Mouse (Mus musculus): ENCODE results near the gene Cebpz. TPM values are rescaled to one million over a fixed set of nuclear protein-coding genes. Genes with fewer than 3 reads are reported as not detected.
A peak's percentile ranks its signal among the peaks of the same experiment; 100 is the strongest.

The Cebpz gene
- polyA plus RNA-seq, 1 experiment, result 6.8 TPM

DNA sequence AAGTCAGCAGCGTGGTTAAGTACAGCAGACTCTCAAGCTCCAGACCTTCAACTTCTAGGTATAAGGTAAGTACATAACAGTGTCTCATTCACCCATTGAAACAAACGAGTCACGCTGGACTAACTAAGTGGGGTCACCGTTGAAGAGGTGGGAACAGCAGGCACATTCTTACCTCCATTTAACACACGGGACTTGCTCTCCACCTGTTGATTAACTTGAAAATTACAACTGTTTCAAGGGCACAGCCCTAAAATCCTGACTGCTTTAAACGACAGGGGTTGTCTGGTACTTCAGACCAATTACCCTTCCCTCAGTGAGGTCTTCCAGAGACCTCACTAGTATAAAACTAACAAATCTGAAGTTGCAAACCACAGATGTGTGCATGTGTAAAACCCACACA, 22.6 kb upstream of the Cebpz start:
- DNase-seq, result no peak
- H3K36me3 ChIP-seq (ENCODE audit: control insufficient read depth, insufficient read depth, low read length), result peaks cover 3% of the 10 kb centered on the region
- H3K4me3 ChIP-seq (ENCODE audit: insufficient read depth, low read depth, low read length), result no peak overlapping the region
- no peak for TF ChIP-seq CTCF (conservative IDR thresholded peaks at IDR 0.05; ENCODE audit: insufficient read depth, insufficient read length, low read depth, low read length)
- TF ChIP-seq POLR2A (IDR thresholded peaks at IDR 0.05; ENCODE audit: low read depth, low read length), result no peak
- WGBS, result 58% methylated on average over 6 of the region's 6 CpGs
- H3K4me1 ChIP-seq (ENCODE audit: control insufficient read depth, insufficient read depth, low read length), result no peaks in the 10 kb centered on the region
- no peaks in the 10 kb centered on the region for H3K27me3 ChIP-seq (replicated peaks; ENCODE audit: control insufficient read depth, insufficient read depth, low read length)
- H3K27ac ChIP-seq (ENCODE audit: insufficient read depth, low read depth, low read length), result no peak overlapping the region

- Histone ChIP-seq H3K27ac (ENCODE audit: insufficient read depth, low read depth, low read length) (no peak overlapping the region), H3K27me3 (replicated peaks; ENCODE audit: control insufficient read depth, insufficient read depth, low read length) (no peaks in the 10 kb centered on the region), H3K36me3 (ENCODE audit: control insufficient read depth, insufficient read depth, low read length) (peaks cover 8% of the 10 kb centered on the region), H3K4me1 (ENCODE audit: control insufficient read depth, insufficient read depth, low read length) (no peaks in the 10 kb centered on the region), H3K4me3 (ENCODE audit: insufficient read depth, low read depth, low read length) (no peak overlapping the region)
- no peak for TF ChIP-seq POLR2A (IDR thresholded peaks at IDR 0.05; ENCODE audit: low read depth, low read length)
- 53% methylated on average over 8 of the region's 8 CpGs for WGBS
- no peak for DNase-seq
These were observed 16.4 kb upstream of the Cebpz start for GRCm38 (mm10) chr17:78953240-78953639.

DNA sequence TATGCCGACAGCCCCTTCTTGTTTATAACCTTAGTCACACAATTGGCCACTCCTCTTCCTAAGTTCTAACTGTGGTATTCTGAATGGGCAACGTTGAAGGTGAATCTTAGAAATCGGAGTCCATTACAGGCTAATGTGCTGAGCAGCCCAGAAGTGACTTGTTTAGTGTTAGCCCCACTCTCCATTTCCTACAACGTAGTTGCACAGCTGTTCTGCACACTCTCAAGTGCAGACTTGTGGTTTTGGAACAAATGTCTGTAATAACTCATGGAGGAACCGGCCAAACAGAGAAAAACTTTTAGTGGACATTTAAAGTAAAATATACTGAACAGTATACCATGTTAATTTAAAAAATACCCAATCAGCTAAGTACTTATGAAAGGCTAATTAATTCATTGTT, 15.2 kb upstream of the Cebpz start:
- DNase-seq, result no peak
- no peak for TF ChIP-seq CTCF (conservative IDR thresholded peaks at IDR 0.05; ENCODE audit: insufficient read depth, insufficient read length, low read depth, low read length)
- TF ChIP-seq POLR2A (IDR thresholded peaks at IDR 0.05; ENCODE audit: low read depth, low read length), result no peak
- no peak overlapping the region for H3K4me3 ChIP-seq (ENCODE audit: insufficient read depth, low read depth, low read length)
- WGBS, result 83% methylated on average over 5 of the region's 5 CpGs
- H3K4me1 ChIP-seq (ENCODE audit: control insufficient read depth, insufficient read depth, low read length), result no peaks in the 10 kb centered on the region
- no peaks in the 10 kb centered on the region for H3K27me3 ChIP-seq (replicated peaks; ENCODE audit: control insufficient read depth, insufficient read depth, low read length)
- H3K36me3 ChIP-seq (ENCODE audit: control insufficient read depth, insufficient read depth, low read length), result peaks cover 8% of the 10 kb centered on the region
- no peak overlapping the region for H3K27ac ChIP-seq (ENCODE audit: insufficient read depth, low read depth, low read length)

DNA sequence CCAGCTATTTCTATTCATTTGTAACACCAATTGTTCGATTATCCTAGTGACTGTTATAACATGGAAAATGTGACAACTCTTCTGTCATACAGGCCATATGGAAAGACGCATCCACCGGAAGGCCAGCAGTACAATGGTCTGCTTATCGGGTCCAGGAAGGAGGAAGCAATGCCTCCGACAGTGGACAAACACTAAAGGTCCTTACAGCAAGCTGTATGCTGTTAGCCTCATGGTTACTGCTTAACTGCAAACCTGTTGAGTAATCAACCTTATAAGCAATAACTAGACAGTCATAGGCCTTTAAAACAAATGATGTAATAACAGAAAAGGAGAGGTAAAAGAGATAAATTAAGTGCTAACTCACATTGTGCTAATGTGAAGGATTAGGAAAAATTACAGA, 14.4 kb upstream of the Cebpz start:
- no peak for DNase-seq
- Histone ChIP-seq H3K36me3 (ENCODE audit: control insufficient read depth, insufficient read depth, low read length) (peaks cover 10% of the 10 kb centered on the region), H3K27me3 (replicated peaks; ENCODE audit: control insufficient read depth, insufficient read depth, low read length) (no peaks in the 10 kb centered on the region), H3K4me1 (ENCODE audit: control insufficient read depth, insufficient read depth, low read length) (no peaks in the 10 kb centered on the region), H3K4me3 (ENCODE audit: insufficient read depth, low read depth, low read length) (no peak overlapping the region), H3K27ac (ENCODE audit: insufficient read depth, low read depth, low read length) (no peak overlapping the region)
- no peak for TF ChIP-seq POLR2A (IDR thresholded peaks at IDR 0.05; ENCODE audit: low read depth, low read length)
- TF ChIP-seq CTCF (conservative IDR thresholded peaks at IDR 0.05; ENCODE audit: insufficient read depth, insufficient read length, low read depth, low read length), result no peak
- WGBS, result 92% methylated on average over 5 of the region's 5 CpGs

DNA sequence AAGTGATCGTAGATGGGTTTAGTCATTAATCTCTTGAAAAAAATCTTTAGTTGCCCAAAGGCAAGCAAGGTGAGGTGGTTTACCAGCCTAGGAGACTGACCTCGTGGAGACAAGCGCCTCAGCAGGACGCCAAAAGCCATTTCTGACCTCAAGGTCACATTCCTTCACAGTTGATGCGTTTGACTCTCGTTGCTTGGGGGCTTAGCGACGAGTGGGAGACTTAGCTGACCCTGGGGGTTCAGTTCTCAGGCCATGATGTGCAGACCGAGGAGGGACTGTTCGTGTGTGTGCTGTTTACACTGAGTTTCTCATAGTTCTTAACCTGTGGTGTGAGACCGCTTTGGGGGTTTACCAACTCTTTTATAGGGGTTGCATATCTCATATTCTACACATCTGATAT, 5.7 kb upstream of the Cebpz start:
- TF ChIP-seq POLR2A (IDR thresholded peaks at IDR 0.05; ENCODE audit: low read depth, low read length) (no peak), CTCF (conservative IDR thresholded peaks at IDR 0.05; ENCODE audit: insufficient read depth, insufficient read length, low read depth, low read length) (no peak)
- 37% methylated on average over 11 of the region's 11 CpGs for WGBS

DNA sequence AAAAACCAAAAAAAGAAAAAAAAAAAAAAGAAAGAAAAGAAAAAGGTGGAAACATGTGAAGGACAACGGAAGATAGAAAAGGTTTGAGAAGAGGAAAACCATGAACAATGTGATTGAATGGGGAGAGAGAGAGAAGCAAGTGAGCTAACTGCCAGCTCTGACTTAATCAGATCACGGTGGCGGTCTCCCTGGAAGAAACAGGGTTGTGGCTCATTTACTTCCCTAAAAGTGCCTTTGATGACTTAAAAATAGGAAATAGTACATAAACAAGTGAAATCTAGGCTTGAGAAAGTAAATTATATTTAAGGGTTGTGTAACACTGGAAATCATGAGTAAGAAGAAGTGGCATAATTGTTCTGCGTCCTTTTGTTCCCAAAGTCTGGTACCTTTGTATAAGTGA, 2.1 kb upstream of the Cebpz start:
- 88% methylated on average over 4 of the region's 4 CpGs for WGBS
- Histone ChIP-seq H3K36me3 (ENCODE audit: control insufficient read depth, insufficient read depth, low read length) (peaks cover 1% of the 10 kb centered on the region; the same call in 1 of the 2 replicates), H3K4me1 (ENCODE audit: control insufficient read depth, insufficient read depth, low read length) (peaks cover 5% of the 10 kb centered on the region; the same call in 1 of the 2 replicates), H3K4me3 (ENCODE audit: insufficient read depth, low read depth, low read length) (no peak overlapping the region), H3K27ac (ENCODE audit: insufficient read depth, low read depth, low read length) (no peak overlapping the region), H3K27me3 (replicated peaks; ENCODE audit: control insufficient read depth, insufficient read depth, low read length) (no peaks in the 10 kb centered on the region)
- no peak for TF ChIP-seq POLR2A (IDR thresholded peaks at IDR 0.05; ENCODE audit: low read depth, low read length)
- no peak for TF ChIP-seq CTCF (conservative IDR thresholded peaks at IDR 0.05; ENCODE audit: insufficient read depth, insufficient read length, low read depth, low read length)
- DNase-seq, result no peak

More for the DNA sequence above, 5.7 kb upstream of the Cebpz start:
- no peak overlapping the region for H3K4me3 ChIP-seq (ENCODE audit: insufficient read depth, low read depth, low read length)
- H3K27me3 ChIP-seq (replicated peaks; ENCODE audit: control insufficient read depth, insufficient read depth, low read length), result no peaks in the 10 kb centered on the region
- H3K27ac ChIP-seq (ENCODE audit: insufficient read depth, low read depth, low read length), result 0 out of 2 replicates have a peak overlapping the region, but pooled peaks have one; percentile 3
- peak; percentile 11 for DNase-seq
- H3K36me3 ChIP-seq (ENCODE audit: control insufficient read depth, insufficient read depth, low read length), result peaks cover 2% of the 10 kb centered on the region; the same call in 1 of the 2 replicates
- H3K4me1 ChIP-seq (ENCODE audit: control insufficient read depth, insufficient read depth, low read length), result 0 out of 2 replicates have a peak, but pooled peaks cover 2% of the 10 kb centered on the region

DNA sequence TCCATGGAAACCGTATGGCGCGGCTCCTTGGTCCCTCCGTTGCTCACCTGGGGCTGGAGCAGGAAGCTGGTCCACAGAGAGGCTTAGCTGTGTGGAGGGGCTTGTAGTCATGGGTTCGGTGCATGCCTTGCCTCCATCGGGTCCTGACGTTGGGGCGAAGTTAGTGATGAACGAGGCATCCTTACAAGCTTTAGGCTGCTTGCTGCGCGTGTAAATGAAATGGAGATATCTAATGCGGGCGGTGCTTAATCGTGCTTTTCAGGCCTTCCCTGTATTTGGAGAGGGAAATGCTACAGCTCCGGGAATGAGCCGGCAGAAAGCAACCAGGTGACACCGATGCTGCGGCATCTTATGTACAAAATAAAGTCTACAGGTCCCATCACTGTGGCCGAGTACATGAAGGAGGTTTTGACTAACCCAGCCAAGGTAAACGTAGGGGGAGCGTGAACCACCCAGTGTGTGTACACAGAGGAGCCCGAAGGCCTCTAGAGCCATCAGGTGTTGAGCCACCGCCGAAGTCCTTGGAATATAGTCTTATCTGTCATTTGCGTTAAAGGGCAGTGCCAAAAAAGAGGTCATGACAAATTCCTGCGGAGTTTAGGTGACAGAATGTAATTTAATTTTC, 475 bp upstream of the Cebpz start:
- no peak overlapping the region; the same call in 1 of the 2 replicates for H3K27ac ChIP-seq (ENCODE audit: insufficient read depth, low read depth, low read length)
- WGBS, result 9% methylated on average over 26 of the region's 26 CpGs
- H3K27me3 ChIP-seq (replicated peaks; ENCODE audit: control insufficient read depth, insufficient read depth, low read length), result no peaks in the 10 kb centered on the region
- 0 out of 2 replicates have a peak, but pooled peaks cover 1% of the 10 kb centered on the region for H3K36me3 ChIP-seq (ENCODE audit: control insufficient read depth, insufficient read depth, low read length)
- H3K4me3 ChIP-seq (ENCODE audit: insufficient read depth, low read depth, low read length), result peak overlapping the region; percentile 74
- no peak for TF ChIP-seq POLR2A (IDR thresholded peaks at IDR 0.05; ENCODE audit: low read depth, low read length)
- TF ChIP-seq CTCF (conservative IDR thresholded peaks at IDR 0.05; ENCODE audit: insufficient read depth, insufficient read length, low read depth, low read length), result no peak
- no peak for DNase-seq
- peaks cover 5% of the 10 kb centered on the region; the same call in 1 of the 2 replicates for H3K4me1 ChIP-seq (ENCODE audit: control insufficient read depth, insufficient read depth, low read length)

Data from kidney, adult 2 months (tissue).